Mouse (Mus musculus): ENCODE measurements around the gene Tmem114. TPM values are rescaled to one million over a fixed set of nuclear protein-coding genes. Genes with fewer than 3 reads are reported as not detected.
A peak's percentile ranks its signal among the peaks of the same experiment; 100 is the strongest.

Gene Tmem114
- not detected for total RNA-seq (2021)

GRCm38 (mm10) chr16:8424971-8425330 lies at the start of gene Tmem114:
TSS of gene Tmem114 (minus strand) at chr16:8425136.
- intact Hi-C loops (cut with DNase I) = no loop called here
- peak; percentile 19 to 30 for DNase-seq

DNA sequence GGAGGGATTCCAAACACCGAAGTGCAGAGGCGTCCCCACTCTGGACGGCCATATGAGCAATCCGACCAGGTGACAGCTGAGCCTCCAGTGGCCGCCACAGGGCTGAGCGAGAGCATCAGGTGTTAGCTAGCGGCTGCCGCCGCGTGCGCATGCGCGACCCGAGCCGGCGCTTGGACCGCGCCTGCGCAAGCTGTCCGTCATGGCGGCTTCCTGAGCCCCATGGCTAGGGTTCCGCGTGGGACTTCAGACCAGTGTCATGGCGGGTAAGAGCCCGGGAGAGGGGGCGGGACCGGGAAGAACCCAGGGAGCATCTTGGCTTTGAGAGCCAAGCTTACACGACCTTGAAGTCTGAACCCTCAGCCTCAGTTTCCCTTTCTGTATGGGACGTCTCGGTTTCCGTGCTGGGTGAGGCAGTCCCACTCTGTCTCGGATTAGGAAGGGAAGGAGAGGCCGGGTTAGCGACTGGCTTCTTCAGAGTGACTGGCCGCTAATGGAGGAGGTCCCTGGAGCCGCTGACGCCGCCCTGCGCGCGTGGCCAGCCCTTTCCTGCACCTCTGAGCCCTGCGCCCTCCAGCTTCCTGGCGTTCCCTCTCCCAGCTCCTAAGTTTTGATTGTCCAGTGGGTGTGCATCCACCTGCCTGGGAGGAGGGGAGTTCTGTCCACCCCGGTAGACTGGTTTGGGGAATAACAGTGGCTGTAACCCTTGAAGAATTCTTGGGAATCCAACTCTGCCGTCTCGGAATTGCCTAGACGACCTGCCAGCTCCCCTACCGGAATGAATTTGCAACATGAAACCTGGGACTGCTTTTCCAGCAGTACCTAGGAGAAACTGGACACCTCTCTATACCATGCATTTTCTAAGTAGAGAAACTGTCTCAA lies 45.9 kb upstream of the Tmem114 start, which contains the start of gene Mettl22:
Mettl22 (plus strand) TSS at position 186 of the 879 bp plus-strand sequence.
- intact Hi-C loops (cut with DNase I) = loop anchor here (5.0 kb wide), 1 partner anchor 59 kb away; no protein-coding TSS in a partner anchor
- peak; percentile 92 to 93 for DNase-seq

GRCm38 (mm10) chr16:8470132-8470531 lies 45.2 kb upstream of the Tmem114 start:
- intact Hi-C loops (cut with DNase I) = loop anchor here (5.0 kb wide), 1 partner anchor 58 kb away; no protein-coding TSS in a partner anchor
- DNase-seq = no peak

GRCm38 (mm10) chr16:8459098-8459497 lies 34.2 kb upstream of the Tmem114 start:
- DNase-seq = peak; percentile 45 to 70
- intact Hi-C loops (cut with DNase I) = no loop called here

DNA sequence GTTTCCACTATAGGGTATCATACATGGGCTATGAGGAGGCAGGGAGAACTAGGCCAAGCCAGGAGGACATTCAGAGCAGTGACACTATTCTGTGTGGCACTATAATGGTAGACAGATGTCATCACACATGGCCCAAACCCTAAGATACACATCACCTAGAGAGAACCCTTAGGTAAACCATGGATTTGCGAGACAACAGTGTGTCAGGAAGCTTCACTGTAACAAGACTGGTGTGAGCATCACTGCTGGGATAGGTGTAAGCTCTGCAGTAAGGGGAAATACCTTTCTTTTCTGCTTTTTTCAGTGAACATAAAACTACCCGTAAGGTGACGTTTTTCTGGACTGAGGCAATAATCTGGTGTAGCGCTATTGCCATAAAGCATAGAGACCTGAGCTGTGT lies 33.5 kb upstream of the Tmem114 start:
- no peak for DNase-seq
- intact Hi-C loops (cut with DNase I) = no loop called here

- DNase-seq = no peak
- intact Hi-C loops (cut with DNase I) = no loop called here
These were observed 30.3 kb upstream of the Tmem114 start for GRCm38 (mm10) chr16:8455221-8455620.

DNA sequence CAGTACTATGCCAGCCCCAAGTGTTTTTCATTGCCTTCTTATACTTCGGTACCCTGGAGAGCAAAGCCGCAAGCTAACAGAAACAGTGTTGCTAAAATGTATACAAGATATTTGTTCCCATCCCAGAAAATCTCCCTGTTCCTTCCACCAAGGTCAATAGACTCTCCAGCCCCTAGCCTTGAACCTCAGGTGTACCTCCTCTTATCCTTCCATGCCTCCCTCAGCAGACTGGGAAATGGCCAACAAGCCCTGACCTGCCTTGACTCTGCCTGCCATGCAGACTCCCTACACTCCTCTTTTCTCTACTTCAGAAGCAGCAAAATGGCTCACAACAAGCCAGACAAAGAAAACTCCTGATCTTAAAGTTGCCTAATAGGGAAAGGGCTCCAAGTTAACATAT lies 28.4 kb upstream of the Tmem114 start:
- intact Hi-C loops (cut with DNase I) = no loop called here
- DNase-seq = no peak

- intact Hi-C loops (cut with DNase I) = no loop called here
- DNase-seq = no peak
These were observed 21.3 kb upstream of the Tmem114 start for GRCm38 (mm10) chr16:8446256-8446655.

- intact Hi-C loops (cut with DNase I) = no loop called here
These were observed 20.0 kb upstream of the Tmem114 start for GRCm38 (mm10) chr16:8444911-8445310.

DNA sequence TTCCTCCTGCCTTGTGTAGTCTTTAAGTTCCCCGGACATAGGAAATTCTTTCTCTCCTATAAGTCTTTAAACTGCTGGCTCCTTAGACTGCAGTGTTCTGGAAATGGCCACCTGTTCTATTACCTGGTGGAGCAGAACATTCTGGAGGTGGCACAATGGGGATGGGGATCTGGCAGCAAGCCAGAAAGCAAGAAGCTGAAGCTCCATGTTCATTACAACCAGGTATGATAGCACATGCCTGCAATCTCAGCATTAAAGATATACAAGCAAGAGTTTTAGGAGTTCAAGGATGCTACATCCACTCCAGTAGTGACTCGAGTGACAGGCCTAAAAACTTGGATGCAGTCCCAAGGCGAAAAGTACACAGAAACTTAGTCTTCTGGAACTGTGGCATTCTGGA lies 7.7 kb upstream of the Tmem114 start:
- no peak for DNase-seq
- intact Hi-C loops (cut with DNase I) = no loop called here

More at GRCm38 (mm10) chr16:8444911-8445310, 20.0 kb upstream of the Tmem114 start:
- no peak for DNase-seq

GRCm38 (mm10) chr16:8429531-8429930 lies 4.6 kb upstream of the Tmem114 start:
- no peak for DNase-seq
- intact Hi-C loops (cut with DNase I) = no loop called here

- no peak for DNase-seq
- intact Hi-C loops (cut with DNase I) = no loop called here
These were observed 800 bp upstream of the Tmem114 start for GRCm38 (mm10) chr16:8425736-8426135.

DNA sequence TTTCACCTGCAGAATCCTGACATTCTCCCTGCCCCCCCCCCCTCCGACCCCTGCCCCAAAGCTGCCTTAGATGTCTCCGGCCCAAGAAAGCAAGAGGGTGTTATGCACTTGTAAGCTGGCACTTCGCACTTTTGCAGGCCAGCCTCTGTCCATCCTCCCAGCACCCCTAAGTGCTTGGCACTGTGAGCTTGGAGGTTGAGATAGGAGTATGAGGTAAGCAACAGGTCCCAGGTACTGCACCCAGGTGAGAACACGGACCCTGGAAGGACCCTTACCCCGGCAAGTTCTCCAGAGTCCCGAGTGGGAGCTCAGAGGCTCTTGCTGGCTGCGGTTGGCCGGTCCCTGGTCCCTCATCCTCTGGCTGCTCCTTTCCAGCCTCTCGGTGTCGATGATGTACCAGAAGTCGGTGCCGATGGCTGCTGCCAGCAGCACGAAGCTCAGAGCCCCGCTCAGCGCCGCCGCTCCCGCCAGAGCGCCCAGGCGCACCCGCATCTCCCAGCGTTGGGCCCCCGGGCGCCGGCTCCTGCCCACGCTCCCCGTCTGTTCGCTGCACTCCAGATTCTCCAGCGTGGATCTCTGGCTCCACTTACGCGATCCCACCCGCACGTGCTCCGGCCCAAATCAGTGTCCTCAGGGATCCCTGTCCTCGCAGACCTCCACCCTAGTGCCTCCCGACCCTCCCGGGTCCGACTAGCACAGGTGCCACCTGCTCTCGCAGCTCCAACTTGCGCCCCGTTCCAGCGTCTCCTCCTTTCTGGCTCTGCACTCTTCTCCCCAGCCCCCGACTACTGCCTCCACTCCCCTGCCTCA lies 570 bp downstream of the Tmem114 start:
- intact Hi-C loops (cut with DNase I) = no loop called here
- DNase-seq = no peak

GRCm38 (mm10) chr16:8423626-8424114 lies 1.3 kb downstream of the Tmem114 start:
- intact Hi-C loops (cut with DNase I) = no loop called here
- no peak for DNase-seq

DNA sequence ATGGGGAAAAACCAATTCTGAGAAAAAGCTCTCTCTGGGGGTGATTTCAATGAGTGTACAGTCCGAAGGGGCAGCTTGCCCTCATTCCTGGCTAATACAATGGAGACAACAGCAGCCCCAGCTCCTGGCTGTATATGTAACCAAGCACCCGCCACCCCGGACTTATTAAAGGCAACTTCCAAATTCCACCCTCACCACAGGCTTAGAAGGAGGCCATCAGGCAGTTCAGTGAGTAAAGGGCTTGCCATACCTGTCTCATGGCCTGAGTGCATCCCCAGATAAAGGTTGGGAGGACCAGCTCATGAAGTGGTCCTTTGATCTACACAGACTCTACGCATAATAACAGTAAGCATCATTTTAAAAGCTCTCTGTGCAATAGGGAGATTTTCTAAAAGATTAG lies 4.1 kb downstream of the Tmem114 start:
- intact Hi-C loops (cut with DNase I) = no loop called here
- DNase-seq = no peak

DNA sequence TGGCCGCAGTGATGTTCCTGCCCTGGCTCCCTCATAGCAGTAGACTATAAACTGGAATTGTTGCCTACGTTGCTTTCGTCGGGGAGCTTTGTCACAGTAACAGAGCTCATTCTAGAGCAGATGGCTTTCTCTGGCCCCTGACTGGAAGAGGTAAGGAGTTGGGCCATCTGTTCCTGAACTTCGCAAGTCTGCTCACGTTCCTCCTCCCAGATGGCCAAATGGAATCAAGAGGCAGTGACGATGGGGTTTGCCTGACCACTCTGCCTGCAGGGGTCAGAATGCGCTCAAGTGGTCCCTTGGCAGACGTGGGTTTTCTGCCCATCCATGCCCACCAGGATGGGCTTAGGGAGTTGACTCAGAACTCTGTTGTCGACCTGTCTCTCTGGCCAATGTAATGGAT lies 4.6 kb downstream of the Tmem114 start:
- intact Hi-C loops (cut with DNase I) = no loop called here
- no peak for DNase-seq

GRCm38 (mm10) chr16:8419666-8420065 lies 5.3 kb downstream of the Tmem114 start:
- intact Hi-C loops (cut with DNase I) = loop anchor here (10.0 kb wide), 1 partner anchor 445 kb away; no protein-coding TSS in a partner anchor
- DNase-seq = no peak

GRCm38 (mm10) chr16:8418126-8418525 lies 6.8 kb downstream of the Tmem114 start:
- DNase-seq = no peak
- intact Hi-C loops (cut with DNase I) = loop anchor here (10.0 kb wide), 1 partner anchor 447 kb away; no protein-coding TSS in a partner anchor

GRCm38 (mm10) chr16:8417011-8417720 lies 7.8 kb downstream of the Tmem114 start:
- intact Hi-C loops (cut with DNase I) = loop anchor here (10.0 kb wide), 1 partner anchor 448 kb away; no protein-coding TSS in a partner anchor

GRCm38 (mm10) chr16:8415996-8416395 lies 8.9 kb downstream of the Tmem114 start:
- no peak for DNase-seq
- intact Hi-C loops (cut with DNase I) = loop anchor here (10.0 kb wide), 1 partner anchor 449 kb away; no protein-coding TSS in a partner anchor

More at GRCm38 (mm10) chr16:8417011-8417720, 7.8 kb downstream of the Tmem114 start:
- no peak for DNase-seq
